Mouse (Mus musculus) gastrocnemius, adult 2 months (tissue): ENCODE measurements around the gene Bin2. TPM values are rescaled to one million over a fixed set of nuclear protein-coding genes. Genes with fewer than 3 reads are reported as not detected.
"Not testable (repeated sequence)": the region's sequence is repeated elsewhere in the genome, so short reads cannot be mapped to it uniquely, and the experiment has no call there.

Source experiments
- DNase-seq: peaks from one replicate; pipeline ENCODE4 v3.0.0; 2022
- H3K27ac ChIP-seq: fragments of 200-600 bp; 2 replicates; pipeline ENCODE4 v1.8.1; 2022; ENCODE audit warnings: mild to moderate bottlenecking
- H3K4me3 ChIP-seq: fragments of 200-600 bp; 2 replicates; pipeline ENCODE4 v1.8.1; 2022; ENCODE audit warnings: mild to moderate bottlenecking, moderate library complexity
- CTCF ChIP-seq: fragments of 200-600 bp; IDR thresholded peaks from 2 replicates; pipeline ENCODE4 v1.8.1; 2022; ENCODE audit warnings: antibody characterized with exemption, mild to moderate bottlenecking, moderate library complexity
- intact Hi-C: fragments of 180-260 bp; cut with DNase I; formaldehyde crosslinking; loops from one replicate; pipeline ENCODE4 v1.15.1; 2025
- total RNA-seq, 2 experiments: library from RNA; stranded (reverse); gene quantifications; 2 replicates each; pipeline ENCODE4 v1.2.3; 2021

Bin2 gene
- total RNA-seq, 2 experiments from 2014 or later: 0.69 TPM; not detected in 1

- intact Hi-C loops: no loop called here
Observed at GRCm38 (mm10) chr15:100635851-100636645, 33.3 kb downstream of the Bin2 start.

GRCm38 (mm10) chr15:100635239-100635638 lies 34.1 kb downstream of the Bin2 start:
- Histone ChIP-seq H3K4me3 (peak overlapping the region; percentile 82), H3K27ac (peak overlapping the region; percentile 12; the same call in 1 of the 2 replicates)
- DNase-seq: no peak
- TF ChIP-seq CTCF: no peak
- intact Hi-C loops: no loop called here

More at GRCm38 (mm10) chr15:100635851-100636645, 33.3 kb downstream of the Bin2 start:
- no peak for DNase-seq
- no peak for TF ChIP-seq CTCF
- H3K27ac ChIP-seq: peak overlapping the region; percentile 78
- peak overlapping the region; percentile 82 for H3K4me3 ChIP-seq

GRCm38 (mm10) chr15:100633341-100633740 lies 36.0 kb downstream of the Bin2 start:
- H3K4me3 ChIP-seq: peak overlapping the region; percentile 13; the same call in 1 of the 2 replicates
- no peak overlapping the region; the same call in 1 of the 2 replicates for H3K27ac ChIP-seq
- no peak for TF ChIP-seq CTCF

GRCm38 (mm10) chr15:100632323-100632722 lies 37.0 kb downstream of the Bin2 start:
- Histone ChIP-seq H3K27ac (no peak overlapping the region), H3K4me3 (no peak overlapping the region)
- DNase-seq: no peak
- TF ChIP-seq CTCF: no peak
- intact Hi-C loops: no loop called here

More at GRCm38 (mm10) chr15:100633341-100633740, 36.0 kb downstream of the Bin2 start:
- intact Hi-C loops: no loop called here
- DNase-seq: no peak

DNA sequence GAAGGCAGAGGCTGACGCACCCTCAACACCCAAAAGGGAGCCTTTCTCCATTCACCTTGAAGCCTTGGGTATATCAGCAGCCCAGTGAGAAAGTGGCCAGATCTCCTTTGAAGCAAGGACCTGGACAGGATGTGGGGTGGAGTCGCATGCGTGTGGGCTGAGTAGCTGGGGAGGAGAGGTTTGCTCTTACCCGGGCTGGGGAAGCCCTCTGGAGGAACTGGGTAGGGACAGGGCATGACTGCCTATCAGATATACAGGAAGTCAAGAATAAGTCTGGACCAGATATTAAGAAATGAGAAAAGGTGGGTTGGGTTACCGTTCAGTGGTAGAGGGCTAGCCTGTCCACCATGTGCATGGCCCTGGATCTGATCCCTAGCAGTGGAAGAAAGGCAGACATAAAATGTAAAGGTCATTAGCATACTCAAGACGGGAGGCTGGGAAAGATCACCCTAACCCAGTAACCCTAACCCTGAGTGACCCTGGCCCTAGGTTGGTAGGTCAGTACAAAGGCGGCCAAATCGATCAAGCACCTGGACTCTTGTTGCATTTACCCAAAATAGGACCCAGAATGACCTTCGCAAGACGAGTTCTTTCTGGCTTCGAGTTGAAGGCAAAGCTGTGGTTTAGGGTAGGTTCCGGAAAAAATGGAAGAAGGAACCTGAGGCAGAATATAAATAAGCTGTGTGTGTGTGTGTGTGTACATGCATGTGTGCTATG lies 37.7 kb downstream of the Bin2 start:
- no peak for DNase-seq
- no peak for TF ChIP-seq CTCF
- intact Hi-C loops: no loop called here
- Histone ChIP-seq H3K27ac (no peak overlapping the region), H3K4me3 (no peak overlapping the region)

DNA sequence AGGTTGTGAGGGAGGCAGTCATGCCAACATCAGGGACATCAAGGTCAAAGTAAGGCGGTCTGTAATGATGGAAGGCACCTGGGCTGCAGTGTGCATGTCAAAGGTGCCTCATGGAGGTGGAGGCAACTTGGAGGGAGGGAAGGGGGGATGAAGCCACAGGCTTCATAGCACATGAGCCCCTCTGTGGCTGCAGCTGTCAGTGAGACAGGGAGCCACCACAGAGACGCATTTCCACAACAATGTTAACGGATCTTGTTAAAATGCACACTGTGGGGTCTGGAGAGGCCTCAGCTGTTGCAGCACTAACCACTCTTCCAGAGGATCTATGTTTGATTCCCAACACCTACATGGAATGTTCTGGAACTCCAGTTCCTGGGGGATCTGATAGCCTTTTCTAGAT lies 39.2 kb downstream of the Bin2 start:
- no peak for DNase-seq
- no peak for TF ChIP-seq CTCF
- intact Hi-C loops: no loop called here

GRCm38 (mm10) chr15:100628797-100629196 lies 40.6 kb downstream of the Bin2 start:
- no peak overlapping the region for H3K27ac ChIP-seq
- intact Hi-C loops: no loop called here
- no peak for DNase-seq
- no peak overlapping the region for H3K4me3 ChIP-seq
- no peak for TF ChIP-seq CTCF

More for the DNA sequence above, 39.2 kb downstream of the Bin2 start:
- H3K27ac ChIP-seq: no peak overlapping the region
- no peak overlapping the region for H3K4me3 ChIP-seq

DNA sequence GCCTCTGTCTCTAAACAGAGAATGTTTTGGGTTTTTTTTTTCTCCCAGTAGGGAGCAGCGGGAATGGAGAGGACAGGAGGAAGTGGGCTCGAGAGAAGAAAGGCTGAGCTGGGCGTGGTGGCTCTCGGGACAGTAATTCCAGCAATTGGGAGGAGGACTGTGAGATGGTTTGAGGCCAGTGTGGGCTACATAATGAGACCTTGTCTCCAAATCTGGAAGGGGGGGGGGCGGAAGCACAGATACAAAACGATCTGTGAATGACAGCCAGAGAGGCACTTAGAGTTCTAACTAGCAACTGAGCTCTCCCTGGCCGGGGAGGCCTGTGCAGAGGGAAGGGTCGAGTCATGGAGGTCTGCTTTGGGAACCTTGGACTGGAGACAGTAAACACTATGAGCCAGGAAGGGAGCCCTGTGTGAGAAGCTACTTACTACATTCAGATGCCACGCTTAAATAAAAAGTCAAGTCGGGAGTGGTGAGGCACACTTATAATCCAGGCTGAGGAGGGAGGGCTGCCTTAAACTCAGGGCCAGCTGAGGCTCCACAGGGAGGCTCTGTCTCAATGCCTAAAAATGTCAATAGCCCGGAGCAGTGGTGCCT lies 41.5 kb downstream of the Bin2 start:
- no peak overlapping the region for H3K4me3 ChIP-seq
- intact Hi-C loops: no loop called here
- no peak for TF ChIP-seq CTCF
- peak overlapping the region; percentile 46 for H3K27ac ChIP-seq
- DNase-seq: no peak

DNA sequence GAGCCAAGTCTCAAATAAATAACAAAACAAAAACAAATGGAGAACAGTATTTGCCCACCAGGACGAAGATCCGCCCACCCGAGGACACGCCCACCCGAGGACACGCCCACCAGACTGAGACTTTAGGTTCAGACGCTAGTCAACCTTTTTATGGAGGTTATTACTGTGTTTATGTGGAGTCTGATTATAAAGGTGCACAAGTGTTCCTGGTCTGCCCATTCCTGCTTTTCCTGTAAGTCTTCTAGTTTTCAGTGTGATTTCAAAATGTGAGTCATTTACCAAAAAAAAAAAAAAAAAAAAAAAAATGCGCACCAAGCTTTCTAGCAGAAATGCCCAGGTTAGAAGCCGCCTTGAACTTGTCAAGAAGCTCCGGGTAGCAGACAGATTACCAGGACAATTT lies 42.1 kb downstream of the Bin2 start:
- Histone ChIP-seq H3K27ac (peak overlapping the region; percentile 46; the same call in 1 of the 2 replicates), H3K4me3 (no peak overlapping the region)
- no peak for DNase-seq
- intact Hi-C loops: no loop called here
- TF ChIP-seq CTCF: no peak

DNA sequence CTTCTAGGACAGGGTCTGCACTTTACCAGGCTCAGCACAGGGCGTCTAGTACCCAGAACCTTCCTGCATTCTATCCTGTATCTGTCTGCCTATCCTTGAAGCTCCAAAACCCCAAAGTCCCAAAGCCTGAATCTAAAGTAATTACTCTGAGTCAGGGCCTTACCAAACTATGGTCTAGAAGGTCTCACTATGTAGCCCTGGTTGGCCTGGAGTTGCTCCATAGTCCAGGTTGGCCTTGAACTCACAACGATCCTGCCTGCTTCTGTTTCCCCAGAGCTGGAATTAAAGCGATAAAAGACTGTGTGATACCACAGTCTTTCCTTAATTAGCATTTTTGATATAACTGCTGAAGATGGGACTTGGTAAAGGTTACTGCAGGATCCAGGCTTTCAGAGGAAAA lies 44.9 kb downstream of the Bin2 start:
- TF ChIP-seq CTCF: no peak
- intact Hi-C loops: no loop called here
- Histone ChIP-seq H3K4me3 (no peak overlapping the region), H3K27ac (no peak overlapping the region)
- no peak for DNase-seq

- Histone ChIP-seq H3K27ac (no peak overlapping the region), H3K4me3 (no peak overlapping the region)
- no peak for TF ChIP-seq CTCF
- intact Hi-C loops: no loop called here
- DNase-seq: no peak
Observed at GRCm38 (mm10) chr15:100623754-100624153, 45.6 kb downstream of the Bin2 start.

DNA sequence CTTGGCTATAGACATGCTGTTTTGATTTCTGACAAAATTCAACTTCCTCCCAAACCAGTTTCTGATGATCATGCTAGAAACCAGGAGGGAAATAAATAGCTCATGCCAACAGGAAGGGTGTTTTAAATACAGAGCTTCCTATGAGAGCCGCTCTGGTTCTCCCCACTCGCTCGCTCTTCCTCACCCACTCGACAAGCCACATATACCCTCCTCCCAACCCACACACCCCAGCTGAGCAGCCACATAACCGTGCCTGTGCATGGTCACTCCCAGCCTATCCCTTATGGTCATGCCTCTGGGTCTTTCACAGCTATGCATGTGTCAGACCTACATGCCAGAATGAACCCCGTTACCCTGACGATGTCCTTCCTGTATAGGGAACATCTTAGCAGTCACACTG lies 47.2 kb downstream of the Bin2 start:
- intact Hi-C loops: no loop called here
- DNase-seq: no peak
- Histone ChIP-seq H3K27ac (peak overlapping the region; percentile 55), H3K4me3 (no peak overlapping the region)
- no peak for TF ChIP-seq CTCF

GRCm38 (mm10) chr15:100621671-100622070 lies 47.7 kb downstream of the Bin2 start:
- intact Hi-C loops, H3K4me3 ChIP-seq, DNase-seq: not testable (repeated sequence)
- H3K27ac ChIP-seq: peak overlapping the region; percentile 55
